Mouse (Mus musculus) skeletal muscle tissue, adult 2 months (tissue): ENCODE measurements around the gene Gm20825.
"Not testable (repeated sequence)": the region's sequence is repeated elsewhere in the genome, so short reads cannot be mapped to it uniquely, and the experiment has no call there.

ENCODE experiments used
- DNase-seq: peaks from one replicate; pipeline ENCODE4 v3.0.0-alpha.2; 2012; ENCODE audit warnings: low read depth, low spot score

Gm20825 gene

GRCm38 (mm10) chrY:8071407-8071806, at the start of gene Gm20825:
Gene Gm20825, minus strand, starts transcription at chrY:8071507.
- DNase-seq = not testable (repeated sequence)
